Mouse (Mus musculus) testis, adult 2 months (tissue): ENCODE data around the gene Fancl. TPM values are rescaled to one million over a fixed set of nuclear protein-coding genes. Genes with fewer than 3 reads are reported as not detected.

Source experiments
- H3K27ac ChIP-seq: fragments of 200-500 bp; 2 replicates; pipeline ENCODE4 v1.5.1; 2012; ENCODE audit warnings: low read depth, low read length; ENCODE audit not compliant: control insufficient read depth, insufficient read depth
- H3K27me3 ChIP-seq: fragments of 200-500 bp; 2 replicates; pipeline ENCODE4 v1.6.1; 2012; ENCODE audit warnings: mild to moderate bottlenecking, low read length, moderate library complexity; ENCODE audit not compliant: control insufficient read depth, insufficient read depth
- H3K36me3 ChIP-seq: fragments of 200-500 bp; 2 replicates; pipeline ENCODE4 v1.6.1; 2012; ENCODE audit warnings: mild to moderate bottlenecking, low read length; ENCODE audit not compliant: control insufficient read depth, insufficient read depth
- H3K4me1 ChIP-seq: fragments of 200-500 bp; 2 replicates; pipeline ENCODE4 v1.6.1; 2012; ENCODE audit warnings: low read length; ENCODE audit not compliant: control insufficient read depth, insufficient read depth
- H3K4me3 ChIP-seq: fragments of 200-500 bp; 2 replicates; pipeline ENCODE4 v1.5.1; 2012; ENCODE audit warnings: low read depth, mild to moderate bottlenecking, low read length, moderate library complexity, mixed read lengths; ENCODE audit not compliant: control insufficient read depth
- CTCF ChIP-seq: fragments of 200-500 bp; IDR thresholded peaks from 2 replicates; pipeline ENCODE4 v1.5.1; 2012; ENCODE audit warnings: low read depth, mild to moderate bottlenecking, inconsistent platforms, low read length, moderate library complexity; ENCODE audit not compliant: control insufficient read depth, insufficient read depth, insufficient replicate concordance
- POLR2A ChIP-seq: fragments of 200-500 bp; IDR thresholded peaks from 2 replicates; pipeline ENCODE4 v1.6.1; 2012; ENCODE audit warnings: low read depth, mild to moderate bottlenecking, inconsistent platforms, low read length, moderate library complexity; ENCODE audit not compliant: control insufficient read depth
- polyA plus RNA-seq: library from polyadenylated mRNA; depleted of rRNA; stranded (reverse); fragments of >200 nt; gene quantifications from 2 replicates; pipeline ENCODE4 v1.2.3, GENCODE M21; 2012

The Fancl gene
- polyA plus RNA-seq, 1 experiment: 11.8 TPM

DNA sequence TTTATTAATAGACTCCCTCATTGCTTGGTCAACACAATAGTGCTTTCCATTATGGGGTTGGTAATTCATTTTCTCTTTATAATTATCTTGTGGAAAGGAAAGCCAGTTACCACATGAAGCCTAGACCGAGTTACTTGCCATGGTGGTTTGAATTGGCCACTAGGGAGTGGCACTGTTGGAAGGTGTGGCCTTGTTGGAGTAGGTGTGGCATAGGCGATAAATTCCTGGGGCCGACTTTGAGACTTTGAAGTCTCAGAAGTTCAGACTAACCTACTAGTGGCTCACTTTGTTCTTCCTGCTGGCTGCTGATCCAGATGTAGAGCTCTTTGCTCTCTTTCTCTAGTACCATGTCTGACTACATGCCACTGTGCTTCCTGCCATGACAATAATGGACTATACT, 63.9 kb downstream of the Fancl start:
- Histone ChIP-seq H3K36me3 (no peaks in the 10 kb centered on the region), H3K4me1 (no peaks in the 10 kb centered on the region), H3K27me3 (no peaks in the 10 kb centered on the region), H3K4me3 (no peak overlapping the region), H3K27ac (no peak overlapping the region)
- no peak for TF ChIP-seq POLR2A
- TF ChIP-seq CTCF: no peak

DNA sequence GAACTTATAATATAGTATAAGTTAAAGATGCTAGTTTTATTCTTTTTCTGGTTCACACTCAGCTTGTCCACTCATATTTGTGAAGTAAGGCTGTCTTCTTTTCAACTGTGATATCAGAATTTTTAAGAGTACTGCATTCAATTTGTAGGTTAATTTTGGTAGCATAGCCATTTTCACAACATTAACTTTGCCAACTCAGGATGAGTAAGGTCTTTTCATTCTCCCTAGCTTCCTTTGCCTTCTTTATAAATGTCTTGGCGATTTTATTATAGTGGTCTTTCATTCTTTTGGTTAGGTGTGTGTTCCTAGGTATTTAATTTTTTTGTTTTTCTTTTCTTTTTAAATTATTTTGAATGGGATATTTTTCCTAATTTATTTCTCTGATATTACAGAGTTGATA, 64.7 kb downstream of the Fancl start:
- TF ChIP-seq CTCF: no peak
- TF ChIP-seq POLR2A: no peak
- Histone ChIP-seq H3K36me3 (no peaks in the 10 kb centered on the region), H3K4me3 (no peak overlapping the region), H3K4me1 (no peaks in the 10 kb centered on the region), H3K27me3 (no peaks in the 10 kb centered on the region), H3K27ac (no peak overlapping the region)

DNA sequence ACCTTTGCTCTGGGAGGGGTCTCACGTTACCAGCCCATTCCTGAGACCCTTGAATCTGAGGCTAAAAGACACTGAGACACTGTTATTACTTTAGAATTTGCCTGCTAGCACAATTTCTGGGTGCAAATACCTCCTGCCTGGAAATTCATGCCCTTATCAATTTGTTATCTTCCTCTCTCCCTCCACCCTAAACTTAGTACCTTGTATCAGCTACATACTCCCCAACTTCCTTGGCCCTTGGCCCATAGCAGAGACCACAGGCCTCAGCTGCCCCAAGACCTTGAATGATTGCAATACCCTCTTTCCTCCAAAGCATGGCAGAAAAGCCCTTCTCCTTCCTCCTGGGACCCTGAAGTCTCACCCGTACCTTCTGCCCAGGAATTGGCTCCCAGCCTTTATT, 65.3 kb downstream of the Fancl start:
- H3K4me3 ChIP-seq: no peak overlapping the region
- H3K27ac ChIP-seq: no peak overlapping the region
- H3K27me3 ChIP-seq: no peaks in the 10 kb centered on the region
- no peaks in the 10 kb centered on the region for H3K4me1 ChIP-seq
- TF ChIP-seq CTCF (no peak), POLR2A (no peak)
- no peaks in the 10 kb centered on the region for H3K36me3 ChIP-seq

DNA sequence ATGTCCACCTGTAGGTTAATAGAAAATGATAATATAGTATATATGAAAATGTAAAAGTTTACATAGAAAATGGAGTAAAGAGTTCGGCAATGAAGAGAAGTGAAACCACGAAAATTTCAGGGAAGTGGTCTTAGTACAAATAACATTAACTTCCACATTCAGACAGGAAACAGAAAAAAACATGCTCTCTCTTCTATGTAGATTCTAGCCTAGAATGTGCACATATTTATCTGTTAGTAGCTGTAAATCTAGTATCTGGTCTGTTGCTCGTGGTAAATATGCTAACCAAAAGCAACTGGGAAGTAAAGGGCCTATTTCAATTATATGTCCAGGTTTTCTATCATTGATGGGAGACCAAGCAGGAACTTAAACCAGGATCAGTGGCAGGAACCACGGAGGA, 66.8 kb downstream of the Fancl start:
- no peaks in the 10 kb centered on the region for H3K36me3 ChIP-seq

DNA sequence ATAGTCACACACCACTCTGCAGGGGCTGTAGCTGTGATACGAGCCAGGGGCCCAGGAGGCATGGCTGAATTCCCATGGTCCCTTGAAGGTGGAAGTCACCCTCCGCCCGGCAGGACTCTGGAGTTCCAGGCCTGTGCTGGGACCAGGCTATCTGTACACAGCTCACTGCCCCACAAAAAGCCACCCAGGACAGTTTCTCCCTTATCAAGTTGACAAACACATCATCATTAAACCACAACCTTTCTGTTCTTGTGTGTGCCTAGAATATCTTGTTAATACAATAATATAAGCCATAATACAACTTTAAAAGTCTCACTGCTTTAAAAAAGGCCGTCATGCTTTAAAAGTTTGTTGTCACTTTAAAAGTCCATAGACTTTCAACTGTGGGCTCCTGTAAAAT, 68.1 kb downstream of the Fancl start:
- no peak overlapping the region for H3K4me3 ChIP-seq
- no peaks in the 10 kb centered on the region for H3K27me3 ChIP-seq
- no peak for TF ChIP-seq CTCF
- TF ChIP-seq POLR2A: no peak
- H3K4me1 ChIP-seq: no peaks in the 10 kb centered on the region
- H3K27ac ChIP-seq: no peak overlapping the region
- H3K36me3 ChIP-seq: no peaks in the 10 kb centered on the region

More for the DNA sequence above, 66.8 kb downstream of the Fancl start:
- H3K27me3 ChIP-seq: no peaks in the 10 kb centered on the region
- no peak overlapping the region for H3K4me3 ChIP-seq
- no peaks in the 10 kb centered on the region for H3K4me1 ChIP-seq
- TF ChIP-seq POLR2A (no peak), CTCF (no peak)
- H3K27ac ChIP-seq: no peak overlapping the region

DNA sequence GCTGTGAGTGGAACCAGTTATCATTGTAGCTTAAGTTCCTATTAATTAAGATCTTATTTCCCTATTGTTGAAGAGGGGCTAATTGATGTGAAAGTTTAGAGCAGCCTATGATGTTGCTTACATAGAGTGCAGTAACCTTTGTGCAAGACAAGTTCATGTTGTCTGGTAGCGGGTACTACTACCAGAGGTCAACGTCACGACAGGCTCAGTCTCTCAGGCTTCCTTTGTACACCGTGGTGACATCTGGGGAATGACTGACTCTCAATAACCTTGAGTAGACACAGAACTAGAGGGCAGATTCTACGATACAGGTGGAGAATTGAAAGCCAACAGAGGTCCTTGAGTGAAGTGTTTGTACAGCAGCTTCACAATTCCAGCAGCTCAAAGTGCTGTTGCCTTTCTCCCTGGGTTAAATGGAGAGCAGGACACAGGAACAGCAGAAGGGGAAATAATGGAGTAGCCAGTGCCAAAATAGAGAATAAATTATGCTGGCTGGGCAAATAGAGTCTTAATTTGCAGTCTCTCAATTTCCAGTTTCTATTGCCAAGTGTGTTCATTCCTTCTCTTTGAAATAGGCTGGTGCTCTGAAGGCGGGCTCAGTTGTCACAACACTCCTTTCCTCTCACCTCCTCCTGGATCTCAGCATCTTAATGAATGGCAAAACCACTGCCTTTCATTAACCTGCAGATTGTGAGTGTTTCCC, 91.3 kb downstream of the Fancl start:
- Histone ChIP-seq H3K27me3 (no peaks in the 10 kb centered on the region), H3K4me3 (no peak overlapping the region), H3K36me3 (no peaks in the 10 kb centered on the region), H3K4me1 (no peaks in the 10 kb centered on the region), H3K27ac (no peak overlapping the region)
- TF ChIP-seq CTCF (no peak), POLR2A (no peak)

DNA sequence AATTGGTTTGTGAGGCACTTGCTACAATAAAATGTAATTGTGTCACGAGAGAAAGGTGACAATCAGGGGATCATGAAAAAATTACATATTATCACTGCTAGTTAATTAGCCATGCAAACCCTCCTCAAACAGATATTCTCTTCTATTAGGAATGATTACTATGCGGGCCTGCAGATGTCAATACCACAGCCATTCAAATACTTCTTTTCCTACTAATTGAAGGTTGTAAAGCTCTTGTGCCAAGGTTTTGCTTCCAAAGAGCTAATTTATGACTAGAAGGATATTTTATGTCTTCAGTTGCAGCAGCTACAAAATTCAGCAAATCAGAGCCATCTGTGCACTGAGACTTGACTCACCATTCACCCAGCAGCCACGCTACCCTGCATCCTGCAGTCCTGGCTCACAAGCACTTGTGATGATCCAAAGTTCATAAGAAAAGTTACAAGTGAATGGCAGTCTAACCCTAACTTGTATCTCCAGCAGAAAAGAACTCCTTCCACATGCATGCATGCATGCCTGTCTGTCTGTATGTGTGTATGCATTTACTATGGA, 95.8 kb downstream of the Fancl start:
- H3K4me1 ChIP-seq: no peaks in the 10 kb centered on the region
- TF ChIP-seq POLR2A: no peak
- no peak for TF ChIP-seq CTCF
- H3K27ac ChIP-seq: no peak overlapping the region
- H3K36me3 ChIP-seq: no peaks in the 10 kb centered on the region
- no peak overlapping the region for H3K4me3 ChIP-seq
- H3K27me3 ChIP-seq: no peaks in the 10 kb centered on the region
